Mouse (Mus musculus) spleen, postnatal 10 days (tissue): ENCODE data around the gene Cd4.

ENCODE experiments used
- DNase-seq, 2 experiments: peaks; one replicate each; pipeline ENCODE4 v3.0.0; 2021 to 2022; ENCODE audit warnings: low spot score in 2 of 2

The Cd4 gene

DNA sequence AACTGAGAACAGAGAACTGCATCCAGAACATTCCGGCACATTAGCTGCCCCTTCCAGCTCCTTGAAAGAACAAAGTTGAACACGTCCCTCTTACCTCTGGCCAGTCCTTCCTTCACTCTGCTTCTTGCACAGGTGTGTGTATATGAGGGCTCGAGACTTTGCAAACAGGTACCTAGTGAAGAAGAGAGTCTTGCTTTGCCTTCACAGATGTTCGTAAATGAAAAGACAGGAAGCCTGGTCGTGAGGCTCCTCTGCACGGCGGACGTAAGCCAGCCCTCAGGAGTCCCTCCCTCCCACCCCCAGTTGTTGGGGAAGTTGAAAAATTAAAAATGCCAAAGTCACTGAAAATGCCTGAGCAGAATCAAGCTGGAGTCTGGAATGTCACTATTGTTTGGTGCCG is at the start of gene Cd4:
Cd4 (minus strand) TSS at position 236 of the 400 bp plus-strand sequence.
- DNase-seq: no peak

DNA sequence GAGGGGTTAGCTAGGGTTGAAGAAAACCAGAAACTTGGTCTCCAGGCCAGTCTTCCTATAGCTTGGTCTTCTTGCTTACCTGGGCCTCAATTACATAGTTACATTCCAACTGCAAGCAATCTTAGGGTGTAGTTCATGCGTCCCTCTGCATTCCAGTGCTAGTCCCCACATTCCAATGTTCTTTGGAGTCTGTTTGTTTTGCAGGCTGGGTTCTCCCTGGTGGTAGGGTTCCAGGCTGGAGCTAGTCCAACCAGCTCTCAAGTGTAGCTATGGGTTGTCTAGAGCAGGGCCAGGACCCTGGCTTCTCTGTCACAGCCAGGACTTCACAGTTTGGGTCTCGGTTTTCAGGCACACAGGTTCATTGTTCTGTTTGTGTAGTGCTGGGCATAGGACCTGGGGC is 49.5 kb upstream of the Cd4 start:
- DNase-seq: no peak

DNA sequence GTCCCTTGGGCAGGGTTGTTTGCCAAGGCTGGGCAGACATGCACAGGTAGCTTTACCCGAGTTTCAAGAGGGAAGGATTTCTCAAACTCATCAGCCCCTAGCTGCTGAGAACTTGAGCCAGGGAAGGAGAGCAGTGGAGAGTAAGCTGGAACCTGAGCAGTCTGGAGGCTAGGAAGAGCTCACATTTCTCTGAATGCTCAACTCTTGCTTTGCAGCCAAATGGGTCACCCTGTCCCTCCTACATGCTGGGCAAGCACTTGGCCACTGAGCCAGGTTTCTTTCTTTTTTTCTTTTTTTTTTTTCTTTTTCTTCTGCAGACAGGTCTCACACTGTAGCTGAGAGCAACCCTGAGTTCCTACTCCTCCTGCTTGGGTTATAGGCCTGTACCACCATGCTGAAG is 48.7 kb upstream of the Cd4 start:
- DNase-seq: no peak

DNA sequence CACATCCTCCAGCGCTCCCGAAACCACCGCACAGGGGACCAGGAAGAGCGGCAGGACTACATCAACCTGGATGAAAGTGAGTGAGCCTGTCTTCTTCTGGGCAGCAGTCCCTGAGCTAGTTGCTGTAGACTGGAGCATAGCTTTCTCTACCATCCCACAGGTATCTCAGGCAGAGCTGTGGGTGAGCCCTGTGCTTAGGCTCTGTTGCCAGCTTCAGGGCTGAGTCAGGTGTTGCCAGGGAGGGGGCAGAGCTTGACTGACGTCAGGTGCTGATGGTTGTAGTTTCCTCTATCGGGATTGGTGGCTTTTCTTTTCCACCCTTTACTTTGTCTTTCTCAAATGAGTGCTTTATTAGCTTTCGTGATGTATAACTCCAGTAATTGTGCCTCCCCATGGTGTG is 46.6 kb upstream of the Cd4 start:
- DNase-seq: no peak

DNA sequence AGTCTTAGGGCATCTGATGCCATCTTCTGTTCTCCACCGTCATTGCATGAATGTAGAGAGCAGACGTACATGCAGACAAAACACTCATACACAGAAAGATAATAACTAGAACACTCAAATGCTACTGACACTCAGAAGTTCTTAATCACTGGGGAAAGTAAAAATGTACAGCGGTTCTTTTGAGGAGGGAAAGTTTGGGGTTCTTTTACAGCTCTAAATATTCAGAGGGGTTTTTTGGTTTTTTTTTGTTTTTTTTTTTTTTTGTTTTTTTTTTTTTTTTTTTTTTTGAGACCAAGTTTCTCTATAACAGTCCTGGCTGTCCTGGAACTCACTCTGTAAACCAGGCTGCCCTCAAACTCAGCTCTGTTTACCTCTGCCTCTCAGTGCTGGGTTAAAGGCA is 45.1 kb upstream of the Cd4 start:
- DNase-seq: no peak

DNA sequence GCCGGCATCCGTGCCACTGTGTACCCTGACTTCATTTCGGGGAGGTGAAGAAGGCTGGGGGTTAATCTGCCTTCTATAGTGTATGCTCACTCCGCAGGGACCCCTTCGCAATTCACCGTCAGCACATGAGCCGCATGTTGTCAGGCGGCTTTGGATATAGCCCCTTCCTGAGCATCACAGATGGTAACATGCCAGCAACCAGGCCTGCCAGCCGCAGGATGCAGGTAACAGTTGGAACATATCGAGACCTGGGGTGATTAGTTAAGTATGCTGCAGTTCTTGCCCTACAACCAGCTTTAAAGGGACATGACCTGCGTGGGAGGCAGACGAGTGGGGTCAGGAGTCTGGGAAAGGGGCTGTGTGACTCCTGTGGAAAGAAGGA is 44.3 kb upstream of the Cd4 start:
- DNase-seq: no peak

DNA sequence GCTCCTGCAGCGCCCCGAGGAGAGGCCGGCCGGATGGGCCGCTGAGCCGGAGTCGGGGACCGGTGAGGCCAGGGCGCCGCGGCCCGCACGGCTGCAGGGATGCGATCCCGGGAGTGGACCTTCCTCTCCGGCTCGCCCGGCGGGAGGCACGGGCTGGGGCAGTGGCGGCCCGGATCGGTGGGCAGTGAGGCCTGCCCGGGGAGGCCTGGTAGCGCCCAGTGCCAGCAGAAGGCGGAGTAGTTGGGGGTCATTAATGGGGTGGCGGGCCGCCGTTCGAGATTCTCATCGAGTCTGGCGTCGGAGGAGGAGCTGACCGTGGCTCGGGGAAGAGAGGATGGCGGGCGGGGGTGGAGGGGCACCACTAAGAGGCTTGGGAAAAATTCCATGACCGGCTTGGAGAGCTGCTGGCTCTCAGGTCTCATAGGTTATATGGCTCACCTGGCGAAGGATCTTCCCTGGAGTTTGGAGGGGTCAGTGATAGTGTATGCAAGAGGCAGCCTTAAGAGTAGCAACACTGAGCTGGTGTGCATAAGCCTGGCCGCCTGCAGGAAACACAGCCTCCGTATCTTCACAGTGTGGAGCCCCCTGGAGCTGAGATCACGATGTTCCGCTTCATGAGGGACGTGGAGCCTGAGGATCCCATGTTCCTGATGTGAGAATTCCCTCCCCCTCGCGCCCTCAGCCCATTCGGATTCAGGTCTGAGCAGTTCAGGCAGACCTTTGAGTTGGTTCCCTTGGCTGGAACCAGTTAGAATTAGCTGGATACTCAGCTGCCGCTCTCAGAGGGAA is 43.7 kb upstream of the Cd4 start:
- DNase-seq: peak in 1 of 2 experiments; percentile 54

DNA sequence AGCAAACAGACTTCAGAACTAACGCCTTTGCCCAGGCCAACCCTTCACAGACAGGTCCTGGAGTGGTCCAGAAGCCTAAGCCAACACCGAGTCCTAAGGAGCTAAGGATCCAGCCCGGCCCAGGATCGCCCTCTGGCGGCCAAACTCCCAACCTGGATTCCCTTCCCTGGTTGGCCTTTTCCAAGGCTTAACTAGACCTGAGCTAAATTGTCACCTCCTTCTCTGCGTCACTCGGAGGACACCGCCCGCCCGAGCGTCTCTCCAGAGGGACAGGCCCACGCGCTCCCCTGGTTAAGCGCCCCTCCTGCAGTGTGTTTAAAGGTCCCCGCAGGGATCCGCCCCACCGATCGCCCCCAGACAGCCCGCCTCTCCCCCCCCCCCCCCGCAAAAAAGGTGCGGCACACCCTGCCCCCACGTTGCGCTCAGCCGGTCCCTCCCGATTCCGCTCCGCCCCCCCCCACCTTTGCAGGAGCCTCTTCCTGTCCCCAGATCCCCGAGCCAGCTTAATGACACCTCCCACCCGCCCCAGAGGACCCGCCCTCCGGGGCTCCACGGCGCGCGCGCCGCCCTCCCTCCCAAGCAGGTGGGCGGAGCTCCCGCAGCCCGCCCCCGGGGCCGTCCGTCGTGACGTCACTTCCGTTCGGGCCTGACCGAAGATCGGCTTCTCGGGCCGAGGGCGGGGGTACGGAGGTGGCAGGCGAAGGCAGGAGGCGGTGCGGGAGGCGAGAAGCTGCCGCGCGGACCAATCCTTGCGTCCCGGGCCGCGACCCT is 42.9 kb upstream of the Cd4 start, which contains the start of gene Mlf2:
Mlf2 (plus strand) TSS at position 633 of the 771 bp plus-strand sequence.
- DNase-seq: peak; percentile 98 to 99

DNA sequence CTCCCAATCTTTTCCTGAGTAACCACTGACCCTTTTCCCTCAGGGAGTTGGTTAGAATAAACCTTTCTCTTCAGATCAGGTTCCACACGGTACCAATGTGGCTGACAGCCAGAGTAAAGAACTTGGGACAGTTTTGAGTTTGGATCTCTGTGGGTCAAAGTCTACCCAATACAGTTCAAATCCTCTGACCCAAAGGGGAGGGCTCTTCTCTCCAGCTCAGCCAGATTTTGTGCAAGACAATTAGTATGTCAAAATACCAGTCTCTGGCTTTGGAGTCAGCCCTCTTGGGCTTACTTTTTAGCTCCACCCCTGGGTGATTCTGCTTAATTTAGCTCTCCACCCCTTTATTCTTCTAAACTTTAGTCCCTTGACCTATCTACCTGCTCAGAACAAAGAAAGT is 42.2 kb upstream of the Cd4 start:
- DNase-seq: no peak

DNA sequence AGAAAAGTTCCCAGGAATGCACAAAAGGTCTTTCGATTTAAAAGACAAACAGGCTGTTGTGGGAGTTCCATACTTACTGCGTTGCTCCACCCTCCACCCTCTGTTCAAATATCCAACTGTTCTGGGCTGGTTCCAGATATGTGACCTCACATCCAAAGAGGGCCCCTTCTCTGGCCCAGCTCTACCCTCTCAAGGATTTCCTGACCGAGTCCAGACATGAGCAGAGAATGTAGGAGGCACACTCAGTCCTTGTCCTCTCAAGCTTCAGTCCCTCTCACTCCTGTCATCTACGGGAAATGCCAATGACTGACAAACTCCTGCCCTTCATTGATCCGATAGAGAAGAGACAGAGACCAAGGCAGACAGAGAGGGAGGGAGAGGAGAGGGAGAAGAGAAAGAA is 37.9 kb upstream of the Cd4 start:
- no peak for DNase-seq

DNA sequence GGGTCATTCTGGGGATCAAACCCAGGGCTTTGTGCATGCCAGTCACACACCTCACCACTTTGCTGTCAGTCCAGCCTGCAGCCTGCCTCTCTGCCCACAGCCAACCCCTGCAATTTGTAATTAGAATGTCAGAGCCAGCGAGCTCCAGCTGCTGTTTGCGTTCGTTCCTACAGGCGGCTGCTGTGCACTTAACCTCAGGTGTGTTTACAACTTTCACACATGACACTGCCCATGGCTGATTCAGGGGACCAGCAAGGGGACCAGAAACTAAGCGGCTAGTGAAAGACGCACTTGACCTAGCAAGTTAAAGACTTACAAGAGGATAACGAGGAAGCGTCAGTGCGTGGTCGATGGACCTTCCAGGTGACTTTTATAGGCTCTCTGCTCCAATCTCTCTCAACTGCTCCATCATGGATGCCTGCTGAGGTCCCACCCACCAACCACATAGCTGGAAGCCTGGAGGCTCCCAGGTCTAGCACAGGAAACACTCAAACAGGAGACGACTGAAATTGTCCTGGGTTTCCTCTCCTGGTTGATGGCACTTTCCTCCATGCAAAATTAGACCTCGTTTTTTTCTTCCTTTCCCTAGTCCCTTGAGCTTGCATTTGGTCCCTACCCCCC is 37.3 kb upstream of the Cd4 start:
- DNase-seq: peak in 1 of 2 experiments; percentile 3

DNA sequence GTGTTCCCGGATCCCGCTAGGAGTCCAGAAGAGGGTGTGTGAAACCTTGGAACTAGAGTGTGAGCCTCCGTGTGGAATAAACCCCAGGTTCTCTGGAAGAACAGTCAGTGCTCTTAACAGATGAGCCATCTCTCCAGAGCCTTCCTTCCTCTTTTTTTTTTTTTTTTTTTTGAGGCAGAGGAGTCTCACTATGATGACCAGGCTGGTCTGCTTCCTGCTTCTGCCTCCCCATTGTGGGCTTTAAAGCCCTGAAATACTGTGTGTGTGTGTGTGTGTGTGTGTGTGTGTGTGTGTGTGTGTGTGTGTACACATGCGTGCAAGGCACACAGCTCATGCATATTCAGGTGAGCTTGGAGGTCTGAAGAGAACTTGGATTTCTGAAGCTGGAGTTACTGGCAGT is 33.5 kb upstream of the Cd4 start:
- no peak for DNase-seq

DNA sequence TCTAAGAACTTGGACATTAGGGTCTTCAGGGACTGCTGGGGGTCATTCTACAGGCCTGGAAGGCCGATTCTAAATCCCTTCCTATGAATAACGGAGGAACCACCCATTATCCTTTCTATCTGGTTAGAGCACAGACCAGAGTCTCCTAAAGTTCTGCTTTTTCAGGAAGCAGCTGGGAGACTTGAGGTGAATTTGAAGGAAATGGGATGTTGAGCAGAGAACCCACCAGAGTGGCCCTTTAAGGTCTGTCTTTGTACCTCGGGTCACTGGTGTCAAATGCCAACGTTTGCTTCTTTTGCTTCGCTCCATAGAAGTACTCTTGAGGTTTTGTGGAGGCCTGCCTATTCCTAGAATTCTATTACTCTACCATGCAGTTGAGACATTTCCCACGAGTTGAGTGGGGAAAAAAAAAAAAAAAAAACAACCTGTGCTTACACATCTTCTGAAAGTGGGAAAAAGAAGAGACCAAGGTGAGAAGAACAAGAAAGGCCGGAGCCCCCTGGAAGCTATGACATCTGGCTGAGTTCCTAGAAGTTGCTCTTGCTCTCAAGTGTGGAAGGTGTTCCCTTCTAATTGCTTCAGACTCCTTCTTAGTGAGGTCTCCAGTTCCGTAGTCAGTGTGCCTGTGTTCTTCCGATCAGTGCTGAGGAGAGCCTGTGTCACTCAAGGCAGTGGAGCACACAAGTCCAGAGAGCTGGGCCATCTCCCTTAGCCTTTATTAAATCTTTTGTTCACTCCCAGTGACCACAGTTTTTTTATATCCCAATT is 32.5 kb upstream of the Cd4 start:
- no peak for DNase-seq

DNA sequence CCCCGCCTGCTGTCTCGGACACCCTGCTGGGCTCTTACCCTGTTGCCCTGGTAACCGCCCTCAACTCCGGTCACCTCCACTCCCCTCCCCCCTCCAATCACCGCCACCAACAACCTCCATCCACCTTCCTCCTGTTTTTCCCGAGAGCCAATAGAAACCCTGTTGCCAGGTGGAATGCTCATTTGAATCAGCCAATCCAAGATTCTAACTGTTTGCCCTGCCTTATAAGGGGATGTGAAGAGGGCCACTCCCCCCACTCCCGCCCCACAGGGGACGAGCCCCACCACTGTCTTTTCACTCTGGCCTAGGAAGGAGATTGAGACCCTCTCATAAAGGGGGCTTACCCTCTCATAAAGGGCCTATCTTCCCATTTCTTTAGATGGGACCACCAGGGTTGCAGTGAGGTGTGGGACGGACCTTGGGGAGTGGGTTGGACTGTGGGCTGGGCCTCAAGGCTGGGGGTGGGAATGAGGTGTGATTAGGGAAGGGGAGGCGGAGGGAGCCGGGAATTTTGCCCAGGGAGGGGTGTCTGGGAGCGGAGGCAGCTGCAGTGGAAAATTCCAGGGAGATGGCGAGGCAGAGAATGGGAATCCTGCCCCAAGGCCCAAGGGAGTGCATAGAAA is 31.8 kb upstream of the Cd4 start, which contains the start of gene Ptms:
Ptms (minus strand) TSS at position 409 of the 623 bp plus-strand sequence.
- DNase-seq: peak in 1 of 2 experiments; percentile 55

DNA sequence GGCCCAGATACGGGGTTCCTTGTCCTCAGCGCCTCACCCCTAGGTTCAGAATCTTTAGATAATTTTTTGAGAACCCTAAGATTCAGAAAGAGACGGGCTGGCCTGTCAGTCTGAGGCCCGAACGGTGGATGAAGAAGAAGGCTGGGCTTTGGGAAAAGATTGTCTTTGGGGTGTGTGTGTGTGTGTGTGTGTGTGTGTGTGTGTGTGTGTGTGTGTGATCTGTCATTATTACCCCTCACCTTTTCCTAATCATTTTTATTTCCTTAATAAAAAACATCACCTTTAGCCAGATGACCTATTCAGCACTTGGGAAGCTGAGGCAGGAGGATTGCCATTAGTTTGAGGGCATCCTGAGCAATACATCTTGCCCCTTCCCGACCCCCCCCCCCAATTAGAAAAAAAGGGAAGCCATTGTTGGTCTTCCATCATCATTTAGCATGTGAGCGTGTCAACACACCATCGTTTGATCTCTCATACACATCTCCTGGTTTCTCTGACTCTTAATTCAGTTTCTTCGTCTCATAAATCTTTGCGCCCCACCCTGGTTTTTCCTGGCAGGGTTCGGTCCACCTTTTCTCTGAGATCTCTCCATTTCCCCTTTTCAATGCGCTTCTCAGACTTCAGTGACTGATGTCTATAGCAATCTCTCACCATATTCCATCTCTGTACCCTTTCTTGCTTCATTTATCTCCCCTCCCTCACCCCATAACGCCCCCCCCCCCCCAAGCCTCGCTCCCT is 31.0 kb upstream of the Cd4 start:
- no peak for DNase-seq

DNA sequence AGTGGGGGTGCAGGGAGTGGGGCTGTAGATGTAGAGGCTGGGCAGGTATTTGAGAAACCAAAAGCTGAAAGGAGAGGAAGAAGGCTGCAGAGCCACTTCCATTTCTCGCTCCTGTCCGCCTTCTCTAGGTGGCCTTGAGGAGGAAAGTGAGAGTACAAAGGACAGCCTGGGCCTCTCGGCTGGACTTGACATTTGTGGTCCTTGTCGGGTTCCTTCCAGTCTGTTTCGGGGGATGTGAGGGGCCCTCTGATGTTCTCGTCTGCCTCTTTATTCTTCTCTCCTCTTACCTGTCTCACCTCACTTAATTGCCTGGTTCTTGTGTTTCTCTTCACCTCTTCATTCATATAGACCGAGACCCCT is 30.3 kb upstream of the Cd4 start:
- DNase-seq: no peak

DNA sequence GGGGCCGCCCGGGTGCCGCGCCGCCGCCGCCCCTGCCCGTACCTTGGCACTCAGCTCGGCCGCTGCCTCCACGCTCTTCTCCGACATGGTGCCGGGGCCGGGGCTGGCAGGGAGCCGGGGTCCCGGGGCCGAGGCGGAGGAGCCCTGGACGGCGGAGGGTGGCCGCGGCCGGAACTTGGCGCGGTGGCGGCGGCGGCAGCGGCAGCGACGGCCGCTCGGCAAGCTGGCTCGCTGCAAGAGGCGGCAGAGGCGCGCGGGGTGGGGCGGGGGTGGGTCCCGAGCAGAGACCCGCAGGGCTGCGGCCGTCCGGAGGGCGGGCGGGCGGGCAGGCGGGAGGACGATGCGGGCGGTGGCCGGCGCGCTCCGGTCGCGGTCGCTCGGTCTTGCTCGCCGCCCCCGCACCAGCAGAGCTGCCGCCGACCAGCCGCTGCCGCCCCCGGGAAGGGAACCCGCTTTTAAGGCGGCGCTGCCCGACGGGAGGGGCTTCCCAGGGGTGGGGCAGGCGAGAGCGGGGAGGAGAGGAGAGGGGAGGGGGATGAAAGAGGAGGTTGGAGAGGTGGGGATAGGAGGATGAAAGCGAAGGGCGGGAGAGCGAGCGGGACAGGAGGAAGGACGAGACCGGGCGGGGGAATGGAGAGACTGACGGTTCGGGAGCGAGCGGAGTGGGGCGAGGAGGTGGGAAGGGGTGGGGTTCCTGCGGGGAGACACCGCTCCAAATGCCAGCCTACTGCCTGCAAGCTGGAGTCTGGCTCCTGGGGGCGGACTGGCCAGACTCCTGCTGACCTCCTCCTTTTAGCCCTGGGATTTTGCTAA is 29.7 kb upstream of the Cd4 start:
- DNase-seq: peak; percentile 53 to 57

DNA sequence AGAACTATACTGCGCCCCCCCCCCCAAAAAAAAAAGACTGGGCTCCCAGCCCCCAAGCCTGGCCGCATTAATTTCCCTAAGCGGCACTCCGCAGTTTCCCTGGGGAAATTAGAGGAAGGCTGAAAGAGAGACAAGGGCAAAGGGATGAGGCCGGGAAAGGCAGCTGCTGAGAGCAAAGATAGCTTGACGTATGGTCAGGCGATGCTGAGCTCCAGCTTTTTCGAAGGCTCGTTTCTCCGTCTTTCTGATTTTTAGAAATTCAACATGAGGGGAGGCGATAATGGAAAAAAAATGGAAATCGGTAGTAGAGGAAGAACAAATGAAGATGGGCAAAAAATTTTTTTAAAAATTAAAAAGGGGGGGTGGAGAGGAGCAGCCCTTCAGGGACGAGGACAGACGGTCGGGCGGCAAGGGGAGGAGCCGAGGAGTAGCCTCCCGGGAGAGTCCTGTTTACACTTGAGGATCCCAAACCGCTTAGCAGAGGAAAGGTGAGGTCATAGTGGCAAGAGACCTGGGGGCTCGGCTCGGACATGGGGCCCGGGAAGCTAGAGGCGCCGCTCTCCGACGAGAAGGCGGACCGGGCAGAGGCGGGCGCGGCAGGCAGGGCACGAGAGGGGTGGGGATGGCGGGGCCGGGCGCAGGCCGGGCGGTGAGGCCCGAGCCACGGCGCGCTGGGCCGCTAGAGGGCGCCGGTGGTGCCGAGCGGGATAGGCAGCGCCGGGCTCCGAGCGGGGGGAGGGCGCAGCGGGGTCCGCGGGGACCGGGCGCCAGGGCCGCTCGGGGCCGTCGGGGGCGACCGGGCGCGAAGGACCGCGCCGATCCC is 28.9 kb upstream of the Cd4 start:
- peak; percentile 91 to 93 for DNase-seq
